7 mouse cellular contexts compared by ENCODE assay signal in the genomic region with DNA sequence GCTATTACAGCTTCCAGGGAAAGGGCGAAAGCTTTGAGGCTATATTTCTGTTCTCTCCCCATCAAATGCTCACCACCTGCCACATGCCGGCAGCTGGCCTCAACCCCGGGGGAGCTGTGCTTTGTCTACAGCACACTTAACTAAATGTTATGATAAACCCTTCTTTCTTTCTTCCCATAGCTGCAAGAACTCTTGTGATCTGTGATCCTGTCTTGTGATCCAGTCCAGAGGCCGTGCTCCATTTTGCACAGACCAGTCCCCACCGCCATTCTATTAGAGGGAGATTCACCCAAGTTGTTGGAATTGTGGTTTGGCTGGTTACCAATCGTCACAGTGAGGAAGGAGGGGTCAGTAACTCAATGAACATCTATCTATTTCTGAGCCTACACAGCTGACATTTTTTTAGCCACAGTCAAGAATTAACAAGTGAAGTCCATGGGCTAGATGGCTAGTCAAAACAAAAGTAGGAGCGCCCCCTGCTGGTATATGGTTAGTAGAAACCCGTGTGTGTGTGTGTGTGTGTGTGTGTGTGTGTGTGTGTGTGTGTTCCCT.
A peak's percentile ranks its signal among the peaks of the same experiment; 100 is the strongest.
DNase-seq lines count a peak whose midpoint lies in the region; ATAC-seq and TF ChIP-seq lines count a peak whose summit lies in the region.

No protein-coding gene starts in this region.

- H3K4me1 ChIP-seq in ES-E14 (ENCODE audit: control insufficient read depth in 2 of 2, insufficient read depth in 2 of 2, low read length in 2 of 2, poor library complexity in 1 of 2): no peaks in the 10 kb centered on the region
- peaks cover 14% of the 10 kb centered on the region for H3K4me1 ChIP-seq in midbrain, embryonic 11.5 days (ENCODE audit: control insufficient read depth, insufficient read depth, low read length)
- no peaks in the 10 kb centered on the region for H3K4me1 ChIP-seq in stomach, embryonic 15.5 days

- no peaks in the 10 kb centered on the region for H3K9me3 ChIP-seq in ES-E14 (ENCODE audit: control insufficient read depth, insufficient read depth, low read depth, low read length)
- no peaks in the 10 kb centered on the region for H3K9me3 ChIP-seq in midbrain, embryonic 11.5 days (ENCODE audit: control insufficient read depth, low read length)
- no peaks in the 10 kb centered on the region for H3K9me3 ChIP-seq in stomach, embryonic 15.5 days

- no peak overlapping the region for H3K4me2 ChIP-seq in midbrain, embryonic 11.5 days
- H3K4me2 ChIP-seq in stomach, embryonic 15.5 days: no peak overlapping the region

- no peaks in the 10 kb centered on the region for H3K36me3 ChIP-seq in ES-E14 (ENCODE audit: control insufficient read depth, insufficient read depth, low read length, poor library complexity, severe bottlenecking)
- no peaks in the 10 kb centered on the region for H3K36me3 ChIP-seq in midbrain, embryonic 11.5 days (ENCODE audit: control insufficient read depth, insufficient read depth, low read length)
- no peaks in the 10 kb centered on the region for H3K36me3 ChIP-seq in stomach, embryonic 15.5 days

- ATAC-seq in midbrain, embryonic 11.5 days (ENCODE audit: low FRiP score): peak; percentile 89
- peak; percentile 53 for ATAC-seq in stomach, embryonic 15.5 days (ENCODE audit: insufficient read depth, low FRiP score, low read depth)

- WGBS in midbrain, embryonic 11.5 days: 11% methylated on average over 8 of the region's 8 CpGs
- WGBS in stomach, embryonic 15.5 days: 29% methylated on average over 8 of the region's 8 CpGs

- in situ Hi-C loops in ES-E14 (cut with MboI; ENCODE audit: low sequenced_read_pairs in 2 of 2, unreplicated experiment in 2 of 2): no loop called here

- H3K27me3 ChIP-seq in midbrain, embryonic 11.5 days (ENCODE audit: control insufficient read depth, insufficient read depth, low read length): no peaks in the 10 kb centered on the region; the same call in 1 of the 2 replicates
- no peaks in the 10 kb centered on the region for H3K27me3 ChIP-seq in stomach, embryonic 15.5 days (replicated peaks)

- no peak overlapping the region for H3K9ac ChIP-seq in ES-E14 (ENCODE audit: insufficient read depth, low read depth, low read length, poor library complexity, severe bottlenecking)
- H3K9ac ChIP-seq in midbrain, embryonic 11.5 days (ENCODE audit: low read length): no peak overlapping the region
- H3K9ac ChIP-seq in stomach, embryonic 15.5 days: no peak overlapping the region

- no peak overlapping the region for H3K27ac ChIP-seq in ES-E14 (ENCODE audit: insufficient read depth, low read depth, low read length, poor library complexity, severe bottlenecking)
- peak overlapping the region; percentile 25 for H3K27ac ChIP-seq in midbrain, embryonic 11.5 days (ENCODE audit: low read depth, low read length)
- no peak overlapping the region for H3K27ac ChIP-seq in stomach, embryonic 15.5 days

- no peak overlapping the region for H3K4me3 ChIP-seq in ES-E14 (ENCODE audit: insufficient read depth in 1 of 2, low read depth in 1 of 2, low read length in 2 of 2, poor library complexity in 1 of 2, severe bottlenecking in 1 of 2)
- H3K4me3 ChIP-seq in midbrain, embryonic 11.5 days (ENCODE audit: low read depth, low read length): no peak overlapping the region
- H3K4me3 ChIP-seq in stomach, embryonic 15.5 days (replicated peaks): no peak overlapping the region

- DNase-seq in 416B (ENCODE audit: low read depth) (peak; percentile 10), ES-E14 (ENCODE audit: low read depth, low spot score) (peak; percentile 62)
- peak; percentile 65 to 85 for DNase-seq in cerebellum, postnatal 14 days
- DNase-seq in frontal cortex, postnatal 25 days (ENCODE audit: low spot score in 2 of 2): peak; percentile 34 to 53
- DNase-seq in layer of hippocampus, postnatal 14 days (ENCODE audit: low spot score in 2 of 2): peak; percentile 34 to 59
- peak; percentile 94 for DNase-seq in midbrain, embryonic 11.5 days (ENCODE audit: low spot score, missing footprints)

TF ChIP-seq in ES-E14, 5 proteins besides CTCF, POLR2A, EP300 and RAD21:
- TF ChIP-seq CHD2 (IDR thresholded peaks at IDR 0.05; ENCODE audit: low read depth, low read length): no peak
- TF ChIP-seq ZNF384 (IDR thresholded peaks at IDR 0.05; ENCODE audit: low read depth, low read length): no peak
- TF ChIP-seq ZC3H11A (IDR thresholded peaks at IDR 0.05; ENCODE audit: borderline replicate concordance, low read depth, low read length): no peak
- TF ChIP-seq HCFC1 (IDR thresholded peaks at IDR 0.05; ENCODE audit: borderline replicate concordance, insufficient read depth, low read length): no peak
- no peak for TF ChIP-seq MAFK (IDR thresholded peaks at IDR 0.05; ENCODE audit: insufficient read depth, low read depth, low read length)
TF ChIP-seq in ES-E14: peak in this region for 0.

Comparison
In these comparisons a context has a peak if more than half of its experiments do, and no peak if none do; other contexts are left out.
1. DNase-seq: peak in every context shown above with its lines; median percentile 94 in midbrain, embryonic 11.5 days; 75 in cerebellum, postnatal 14 days; 62 in ES-E14; 46 in layer of hippocampus, postnatal 14 days; 44 in frontal cortex, postnatal 25 days; 10 in 416B.